Mouse (Mus musculus): ENCODE data around the gene Zfand3. TPM values are rescaled to one million over a fixed set of nuclear protein-coding genes. Genes with fewer than 3 reads are reported as not detected.

The Zfand3 gene
- polyA plus RNA-seq, 2 experiments from 2014 or later = 17.1 to 26.8 TPM

DNA sequence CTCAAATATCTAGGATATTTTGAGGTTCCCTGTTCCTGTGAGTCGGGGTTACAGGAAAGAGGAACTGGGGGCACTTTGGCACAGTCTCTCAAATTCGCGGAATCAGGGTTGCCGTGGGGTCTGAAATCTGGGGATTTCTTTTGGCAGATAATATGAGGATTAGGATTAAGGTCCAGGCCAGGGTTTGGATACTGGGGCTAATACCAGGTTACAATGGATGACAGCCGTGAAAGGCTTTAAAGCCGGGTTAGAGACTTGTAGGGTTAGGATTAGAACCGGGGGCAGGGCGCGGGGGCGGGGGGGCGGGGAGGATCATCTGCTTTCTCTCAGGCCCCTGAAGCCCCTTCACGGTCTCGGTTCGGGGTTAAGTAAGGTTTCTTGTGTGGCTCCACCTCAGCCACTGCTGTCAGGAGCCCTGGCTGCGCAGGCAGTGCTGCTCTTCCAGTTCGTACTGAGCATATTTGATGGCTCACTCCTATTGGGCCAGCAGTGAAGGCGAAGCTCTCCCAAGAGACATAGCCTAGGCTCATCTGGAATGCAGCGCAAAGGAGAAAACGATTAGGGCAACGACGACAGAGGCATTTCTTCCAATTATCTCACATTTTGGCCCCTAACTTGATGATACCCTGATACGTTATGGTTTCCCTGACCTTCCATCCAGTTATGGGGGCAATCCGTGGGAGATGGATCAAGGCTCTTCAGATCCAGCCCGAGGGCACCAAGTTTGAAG, 5.8 kb upstream of the Zfand3 start:
- ATAC-seq = no peak

- ATAC-seq = no peak
Measured at GRCm38 (mm10) chr17:30005103-30005443, 540 bp downstream of the Zfand3 start.

DNA sequence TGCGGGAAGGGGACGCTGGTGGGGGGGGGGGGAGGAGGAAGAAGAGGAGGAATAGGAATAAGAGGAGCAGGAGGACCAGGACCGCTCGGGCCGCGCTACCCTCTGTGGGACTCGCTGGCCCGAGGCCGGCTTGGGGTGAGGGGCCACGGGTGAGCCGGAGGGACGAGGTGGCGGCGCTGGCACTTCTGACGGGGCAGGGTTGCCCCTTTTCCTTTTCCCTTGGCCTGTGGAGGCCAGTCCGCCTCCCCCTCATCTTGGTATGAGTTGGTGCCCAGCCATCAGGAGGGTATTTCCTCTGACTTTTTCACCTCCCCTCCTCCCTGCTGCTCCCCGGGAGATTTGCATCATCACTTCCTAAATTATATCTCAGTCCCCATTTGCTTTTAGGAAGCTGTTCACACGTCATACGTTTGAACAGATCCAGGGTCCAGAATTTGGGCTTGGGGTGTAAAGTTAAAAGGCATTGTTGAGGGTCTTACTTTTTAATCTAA, 963 bp downstream of the Zfand3 start:
- ATAC-seq = no peak

DNA sequence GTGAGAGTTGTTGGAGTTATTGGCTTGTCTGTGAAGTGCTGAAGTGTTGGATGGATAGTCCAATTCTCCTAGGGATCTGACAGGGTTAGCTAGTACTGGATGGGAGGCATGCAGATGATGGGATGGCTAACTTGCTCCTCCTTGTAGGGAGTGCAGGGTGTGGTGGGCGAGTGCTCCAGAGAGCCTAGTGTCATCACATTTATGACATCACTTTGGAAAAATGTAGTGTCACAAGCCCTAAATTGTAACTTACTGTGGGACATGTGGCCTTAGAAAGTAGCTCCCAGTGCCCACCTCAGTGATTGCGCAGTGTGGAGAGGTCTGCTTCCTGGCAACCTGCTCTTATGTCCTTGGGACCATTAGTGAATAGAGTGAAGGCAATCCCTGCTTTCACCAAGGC, 2.3 kb downstream of the Zfand3 start:
- ATAC-seq = no peak

DNA sequence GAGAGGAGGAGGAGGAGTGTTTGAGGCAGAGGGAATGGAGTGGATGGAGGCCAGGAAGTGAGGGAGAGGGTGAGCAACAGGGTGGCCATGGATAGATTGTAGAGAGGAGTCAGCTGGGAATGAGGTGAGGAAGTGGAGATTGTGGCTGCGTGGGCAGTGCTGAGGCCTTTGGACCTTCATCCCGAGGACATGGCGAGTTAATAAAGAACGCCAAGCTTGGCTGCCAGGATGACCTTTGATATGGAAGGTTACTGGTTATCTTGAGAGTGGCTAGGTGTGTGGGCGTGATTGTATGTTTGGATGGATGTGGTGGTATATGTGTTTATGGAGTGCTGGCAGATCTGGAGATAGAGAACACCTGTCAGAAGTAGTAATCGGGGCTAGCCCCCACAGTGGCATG, 3.4 kb downstream of the Zfand3 start:
- no peak for ATAC-seq

- no peak for ATAC-seq
Measured at GRCm38 (mm10) chr17:30008392-30008791, 3.9 kb downstream of the Zfand3 start.

DNA sequence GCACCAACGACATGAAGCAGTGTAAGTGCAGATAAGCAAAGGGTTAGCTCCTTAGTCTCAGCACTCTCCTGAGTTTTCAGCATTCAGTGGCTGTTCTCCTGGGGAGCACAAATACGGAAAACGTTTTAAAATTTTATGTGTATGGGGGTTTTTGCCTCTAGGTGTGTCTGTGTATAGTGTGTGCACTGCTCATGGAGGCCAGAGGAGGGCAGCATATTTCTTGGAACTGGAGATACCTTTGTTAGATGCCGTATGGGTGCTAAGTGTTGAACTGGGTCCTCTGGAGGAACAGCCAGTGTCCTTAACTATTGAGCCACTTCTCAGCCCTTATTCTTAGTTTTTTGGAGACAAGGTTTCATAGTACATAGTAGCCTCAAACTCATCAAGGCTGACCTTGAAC, 10.1 kb downstream of the Zfand3 start:
- ATAC-seq = no peak

DNA sequence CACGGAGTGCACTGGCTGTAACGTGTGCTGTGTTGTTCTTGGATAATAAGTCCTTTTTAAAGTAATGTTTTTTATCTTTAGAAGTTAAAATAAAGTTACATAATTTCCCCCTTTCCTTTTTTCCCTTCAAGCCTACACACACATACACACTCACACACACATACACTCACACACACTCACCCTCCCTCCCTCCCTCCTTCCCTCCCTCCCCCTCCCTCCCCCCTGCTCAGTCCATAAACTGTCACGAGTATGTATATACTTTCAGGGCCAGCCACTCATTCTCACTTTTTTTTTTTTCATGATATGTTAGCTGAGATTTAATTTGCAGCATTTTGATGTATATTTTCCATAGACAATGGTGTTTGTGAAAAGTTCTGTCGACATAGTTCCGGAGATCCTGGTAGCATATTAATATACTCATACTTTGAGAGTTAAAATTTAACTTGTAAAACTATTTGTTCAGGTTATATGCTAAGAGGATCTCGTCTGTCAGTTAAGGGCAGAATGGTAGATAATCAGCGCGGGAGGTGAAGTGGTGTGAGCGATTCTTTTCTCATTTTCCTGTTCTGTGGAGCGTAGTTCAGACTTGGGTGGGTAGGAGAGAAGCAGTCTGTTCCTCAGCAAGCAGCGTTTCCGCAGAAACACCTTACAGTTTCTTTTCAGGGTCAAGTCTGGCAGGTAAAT, 14.5 kb downstream of the Zfand3 start:
- no peak for ATAC-seq

- ATAC-seq = no peak
Measured at GRCm38 (mm10) chr17:30019942-30020341, 15.4 kb downstream of the Zfand3 start.

- ATAC-seq = no peak
Measured at GRCm38 (mm10) chr17:30024651-30025050, 20.1 kb downstream of the Zfand3 start.

DNA sequence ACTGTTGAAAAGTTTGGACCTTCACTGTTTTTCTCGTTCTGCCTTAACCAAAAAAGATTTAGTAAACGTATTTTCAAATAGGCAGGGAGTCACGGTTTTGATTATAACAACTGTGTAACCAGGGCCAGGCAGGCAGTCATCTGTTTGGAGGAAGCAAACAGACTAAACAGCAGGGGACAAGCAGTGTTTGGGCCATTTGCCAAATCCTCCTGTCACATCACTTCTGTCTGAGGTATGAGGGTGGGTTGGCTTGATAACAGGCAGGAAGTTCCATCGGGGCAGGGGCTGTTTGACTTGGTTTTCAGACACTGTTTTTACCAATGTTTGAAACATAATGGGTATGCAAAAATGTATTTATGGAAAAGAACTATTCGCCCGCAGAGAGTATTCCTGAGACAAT, 22.1 kb downstream of the Zfand3 start:
- no peak for ATAC-seq

DNA sequence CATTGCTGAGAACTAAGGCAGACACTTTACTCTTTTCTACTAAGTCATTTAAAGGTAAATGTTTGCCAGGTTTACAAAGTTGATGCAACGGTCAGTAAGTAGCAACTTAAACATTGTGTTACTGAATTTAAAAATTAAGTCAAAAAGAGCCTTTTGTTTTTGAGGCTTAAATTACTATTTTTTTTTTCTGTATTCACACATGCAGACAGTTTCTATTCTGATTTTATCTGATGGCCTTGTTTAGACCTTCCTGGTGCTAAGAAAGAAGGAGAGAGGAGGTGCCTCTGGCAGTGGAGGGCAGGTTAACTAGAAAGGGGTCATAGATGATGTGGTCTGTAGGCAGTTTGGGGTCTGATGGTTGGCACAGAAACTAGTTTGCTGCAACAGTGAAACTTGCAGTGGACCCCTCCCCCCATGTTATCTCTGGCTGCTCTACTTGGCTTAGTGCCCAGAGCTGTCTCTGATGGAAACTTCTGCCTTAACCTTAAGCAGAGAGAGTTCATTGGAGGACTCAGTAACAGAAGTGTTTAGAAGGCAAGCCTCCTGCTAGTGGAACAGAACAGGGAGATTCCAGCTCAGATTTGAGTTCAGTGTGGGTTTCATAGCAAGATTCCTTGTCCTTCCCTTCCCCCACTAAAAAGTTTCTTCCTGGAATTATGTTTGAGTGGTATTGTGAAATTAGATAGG, 23.0 kb downstream of the Zfand3 start:
- ATAC-seq = peak; percentile 87

- ATAC-seq = no peak
Measured at GRCm38 (mm10) chr17:30029633-30030226, 25.2 kb downstream of the Zfand3 start.

GRCm38 (mm10) chr17:30032796-30033195, 28.3 kb downstream of the Zfand3 start:
- ATAC-seq = no peak

DNA sequence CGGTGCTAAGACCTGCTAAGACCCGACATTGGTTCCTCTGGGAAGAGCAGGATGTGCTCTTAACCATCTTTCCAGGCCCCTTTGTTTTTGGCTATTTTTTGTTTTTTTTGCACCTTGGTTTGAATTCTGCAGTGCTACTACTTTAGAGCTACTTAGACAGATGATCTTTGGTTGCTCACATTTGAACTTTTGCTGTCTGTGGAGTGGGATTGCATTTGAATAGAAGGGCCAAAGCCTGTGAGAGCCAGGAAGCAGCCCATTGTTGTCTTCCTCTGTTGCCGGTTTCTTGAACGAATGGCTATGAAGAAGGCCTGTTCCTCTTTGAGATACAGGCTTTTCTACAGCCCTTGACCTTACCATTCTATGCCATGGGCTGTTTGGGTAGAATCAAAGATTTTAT, 29.5 kb downstream of the Zfand3 start:
- ATAC-seq = no peak

- ATAC-seq = no peak
Measured at GRCm38 (mm10) chr17:30035216-30036005, 30.9 kb downstream of the Zfand3 start.

- no peak for ATAC-seq
Measured at GRCm38 (mm10) chr17:30043163-30043822, 38.8 kb downstream of the Zfand3 start.

GRCm38 (mm10) chr17:30045181-30045580, 40.6 kb downstream of the Zfand3 start:
- no peak for ATAC-seq

DNA sequence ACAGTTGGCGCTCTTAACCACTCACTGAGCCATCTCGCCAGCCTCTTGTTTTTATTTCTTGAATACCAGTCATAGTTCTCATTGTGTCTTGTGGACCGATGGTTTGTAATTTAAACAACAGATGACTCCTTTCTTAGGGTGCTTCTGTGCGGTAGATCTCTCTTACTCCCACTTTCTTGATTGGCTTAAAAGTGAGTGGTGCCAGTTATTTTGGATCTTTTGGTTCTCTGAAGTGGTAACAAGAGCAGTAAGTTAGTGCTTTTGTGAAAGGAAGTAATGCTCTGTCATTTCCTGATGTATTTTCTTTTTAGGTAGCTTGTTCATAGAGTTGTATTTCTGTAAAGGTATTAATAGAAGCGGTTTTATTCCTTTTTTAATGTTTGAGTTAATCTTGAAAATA, 42.1 kb downstream of the Zfand3 start:
- ATAC-seq = peak; percentile 61

DNA sequence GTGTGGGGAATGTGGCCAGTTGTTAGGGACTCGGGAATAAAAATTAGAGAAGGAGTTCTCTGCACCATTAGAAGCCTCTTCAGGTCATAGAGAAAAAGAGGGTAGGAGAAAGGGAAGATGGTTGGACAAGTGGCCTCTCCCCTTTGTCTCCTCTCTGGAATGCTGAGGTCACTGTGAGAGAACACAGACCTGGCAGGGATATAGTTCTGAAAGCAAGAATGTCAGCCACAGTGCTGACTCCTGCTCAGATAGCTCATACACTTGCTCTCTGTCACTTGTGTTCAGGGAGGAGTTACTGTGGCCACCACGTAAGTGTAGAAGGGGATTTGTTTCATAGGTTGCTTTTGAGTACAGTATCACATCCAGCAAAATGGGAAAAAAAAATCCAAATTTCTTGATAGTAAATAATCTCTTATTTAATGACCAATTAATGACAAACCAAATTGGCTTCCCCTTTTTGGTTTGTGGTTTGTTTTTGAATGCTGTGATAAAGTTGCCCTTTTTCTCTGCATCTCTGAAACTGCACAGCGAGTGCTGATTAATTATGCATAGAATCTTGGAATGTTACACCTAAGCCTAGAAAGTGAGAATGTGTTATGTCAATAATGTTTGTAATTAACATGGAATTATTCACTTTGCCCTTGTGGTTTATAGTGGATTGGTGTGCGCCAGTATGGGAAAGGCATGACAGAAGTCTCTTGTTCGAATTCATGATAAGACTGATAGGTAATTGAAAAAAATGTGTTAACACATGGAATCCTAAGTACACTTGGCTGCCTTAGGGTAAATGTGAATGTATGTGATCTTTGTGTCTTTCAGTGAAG, 47.2 kb downstream of the Zfand3 start:
- ATAC-seq = no peak

- ATAC-seq = no peak
Measured at GRCm38 (mm10) chr17:30052347-30052742, 47.8 kb downstream of the Zfand3 start.
